Mouse (Mus musculus) midbrain, embryonic 14.5 days (tissue): ENCODE measurements around the gene Mapk6. TPM values are rescaled to one million over a fixed set of nuclear protein-coding genes. Genes with fewer than 3 reads are reported as not detected.

Experiments used
- ATAC-seq: fragments of 200-750 bp; cut with Nextera tagmentation; 2 replicates; pipeline ENCODE4 v1.8.0; 2017; ENCODE audit warnings: moderate number of reproducible peaks, moderate library complexity; ENCODE audit not compliant: low FRiP score, low TSS enrichment
- DNase-seq: peaks from one replicate; pipeline ENCODE4 v3.0.0-alpha.2; 2015
- H3K27ac ChIP-seq: fragments of 300-500 bp; sonication (generic); replicated peaks from 2 replicates; pipeline ENCODE4 v1.5.1; 2014; ENCODE audit warnings: mild to moderate bottlenecking, low read depth, low read length, moderate library complexity
- H3K27me3 ChIP-seq: fragments of 300-500 bp; sonication (generic); 2 replicates; pipeline ENCODE4 v1.6.1; 2014; ENCODE audit warnings: low read length, control low read depth, mixed read lengths; ENCODE audit not compliant: control insufficient read depth, insufficient read depth
- H3K36me3 ChIP-seq: fragments of 300-500 bp; sonication (generic); 2 replicates; pipeline ENCODE4 v1.6.1; 2014; ENCODE audit warnings: low read length, control low read depth; ENCODE audit not compliant: control insufficient read depth, insufficient read depth
- H3K4me1 ChIP-seq: fragments of 300-500 bp; sonication (generic); 2 replicates; pipeline ENCODE4 v1.6.1; 2014; ENCODE audit warnings: mild to moderate bottlenecking, antibody characterized with exemption, low read length, control low read depth; ENCODE audit not compliant: control insufficient read depth, insufficient read depth
- H3K4me2 ChIP-seq: fragments of 300-500 bp; sonication (generic); 2 replicates; pipeline ENCODE4 v1.6.1; 2014; ENCODE audit warnings: mild to moderate bottlenecking, low read length, moderate library complexity
- H3K4me3 ChIP-seq: fragments of 300-500 bp; sonication (generic); replicated peaks from 2 replicates; pipeline ENCODE4 v1.5.1; 2014; ENCODE audit warnings: low read depth, low read length
- H3K9ac ChIP-seq: fragments of 300-500 bp; sonication (generic); replicated peaks from 2 replicates; pipeline ENCODE4 v1.6.1; 2014; ENCODE audit warnings: mild to moderate bottlenecking, low read length, moderate library complexity
- H3K9me3 ChIP-seq: fragments of 300-500 bp; sonication (generic); 2 replicates; pipeline ENCODE4 v1.6.1; 2016; ENCODE audit warnings: low read length, control low read depth, mixed read lengths; ENCODE audit not compliant: control insufficient read depth
- WGBS: fragments of 180-500 bp; shearing (Covaris S2); extraction: QIAGEN DNeasy Blood & Tissue Kit; methylation state at CpG from one replicate; pipeline ENCODE4 v1.1.7; 2014; 5-methylcytosine and 5-hydroxymethylcytosine counted together
- polyA plus RNA-seq: library from polyadenylated mRNA; unstranded; fragments of >200 nt; fragmentation: Nextera tagmentation; extraction: Ambion mirVana; gene quantifications from 2 replicates; pipeline ENCODE4 v1.2.1, GENCODE M21; 2014

Mapk6 gene
- polyA plus RNA-seq, 1 experiment from 2014 or later = 208 TPM

- Histone ChIP-seq H3K4me3 (no peak overlapping the region), H3K9me3 (no peaks in the 10 kb centered on the region), H3K4me2 (no peak overlapping the region), H3K27ac (no peak overlapping the region), H3K27me3 (no peaks in the 10 kb centered on the region), H3K9ac (no peak overlapping the region), H3K4me1 (peaks cover 10% of the 10 kb centered on the region; the same call in 1 of the 2 replicates), H3K36me3 (peaks cover 13% of the 10 kb centered on the region)
- WGBS = 85% methylated on average over 20 of the region's 20 CpGs
- ATAC-seq (no peak), DNase-seq (no peak)
Measured at GRCm38 (mm10) chr9:75401593-75402504, 8.0 kb downstream of the Mapk6 start.

- H3K9me3 ChIP-seq = no peaks in the 10 kb centered on the region
- H3K27ac ChIP-seq = no peak overlapping the region
- ATAC-seq (no peak), DNase-seq (no peak)
- peaks cover 25% of the 10 kb centered on the region for H3K36me3 ChIP-seq
- 0 out of 2 replicates have a peak, but pooled peaks cover 9% of the 10 kb centered on the region for H3K4me1 ChIP-seq
- WGBS = 69% methylated on average over 5 of the region's 5 CpGs
- no peak overlapping the region for H3K4me2 ChIP-seq
- no peak overlapping the region for H3K9ac ChIP-seq
- H3K4me3 ChIP-seq = no peak overlapping the region
- no peaks in the 10 kb centered on the region for H3K27me3 ChIP-seq
Measured at GRCm38 (mm10) chr9:75400639-75401038, 9.2 kb downstream of the Mapk6 start.

GRCm38 (mm10) chr9:75399069-75399468 lies 10.7 kb downstream of the Mapk6 start:
- no peak overlapping the region for H3K4me2 ChIP-seq
- H3K4me3 ChIP-seq = no peak overlapping the region
- peaks cover 35% of the 10 kb centered on the region for H3K36me3 ChIP-seq
- DNase-seq = no peak
- WGBS = 93% methylated on average over 4 of the region's 4 CpGs
- H3K9me3 ChIP-seq = no peaks in the 10 kb centered on the region
- H3K27ac ChIP-seq = no peak overlapping the region
- ATAC-seq = no peak
- H3K9ac ChIP-seq = no peak overlapping the region
- H3K4me1 ChIP-seq = 0 out of 2 replicates have a peak, but pooled peaks cover 5% of the 10 kb centered on the region
- H3K27me3 ChIP-seq = no peaks in the 10 kb centered on the region

- H3K27me3 ChIP-seq = no peaks in the 10 kb centered on the region
- H3K27ac ChIP-seq = no peak overlapping the region
- H3K4me2 ChIP-seq = no peak overlapping the region
- H3K9me3 ChIP-seq = no peaks in the 10 kb centered on the region
- ATAC-seq (no peak), DNase-seq (no peak)
- H3K36me3 ChIP-seq = peaks cover 63% of the 10 kb centered on the region
- H3K9ac ChIP-seq = no peak overlapping the region
- WGBS = 95% methylated on average over 6 of the region's 6 CpGs
- no peak overlapping the region for H3K4me3 ChIP-seq
- H3K4me1 ChIP-seq = no peaks in the 10 kb centered on the region
Measured at GRCm38 (mm10) chr9:75395971-75396370, 13.8 kb downstream of the Mapk6 start.

- no peak overlapping the region for H3K27ac ChIP-seq
- no peak overlapping the region for H3K9ac ChIP-seq
- no peak for ATAC-seq
- H3K27me3 ChIP-seq = no peaks in the 10 kb centered on the region
- H3K4me3 ChIP-seq = no peak overlapping the region
- 85% methylated on average over 12 of the region's 12 CpGs for WGBS
- peaks cover 88% of the 10 kb centered on the region for H3K36me3 ChIP-seq
- no peak for DNase-seq
- H3K4me1 ChIP-seq = no peaks in the 10 kb centered on the region
- no peak overlapping the region for H3K4me2 ChIP-seq
- H3K9me3 ChIP-seq = no peaks in the 10 kb centered on the region
Measured at GRCm38 (mm10) chr9:75393251-75393650, 16.6 kb downstream of the Mapk6 start.

GRCm38 (mm10) chr9:75385218-75385974 lies 24.4 kb downstream of the Mapk6 start:
- no peaks in the 10 kb centered on the region for H3K4me1 ChIP-seq

GRCm38 (mm10) chr9:75384337-75384962 lies 25.4 kb downstream of the Mapk6 start:
- H3K9ac ChIP-seq = no peak overlapping the region
- H3K4me1 ChIP-seq = no peaks in the 10 kb centered on the region
- no peak for DNase-seq
- H3K36me3 ChIP-seq = peaks cover 28% of the 10 kb centered on the region
- H3K27ac ChIP-seq = no peak overlapping the region
- no peaks in the 10 kb centered on the region for H3K27me3 ChIP-seq
- H3K9me3 ChIP-seq = no peaks in the 10 kb centered on the region
- 84% methylated on average over 3 of the region's 3 CpGs for WGBS
- no peak for ATAC-seq
- no peak overlapping the region for H3K4me3 ChIP-seq
- H3K4me2 ChIP-seq = no peak overlapping the region

More at GRCm38 (mm10) chr9:75385218-75385974, 24.4 kb downstream of the Mapk6 start:
- 79% methylated on average over 9 of the region's 9 CpGs for WGBS
- peaks cover 36% of the 10 kb centered on the region for H3K36me3 ChIP-seq
- no peaks in the 10 kb centered on the region for H3K27me3 ChIP-seq
- no peak overlapping the region for H3K4me3 ChIP-seq
- no peak overlapping the region for H3K4me2 ChIP-seq
- no peak for ATAC-seq
- no peak overlapping the region for H3K9ac ChIP-seq
- H3K9me3 ChIP-seq = no peaks in the 10 kb centered on the region
- H3K27ac ChIP-seq = no peak overlapping the region
- no peak for DNase-seq

GRCm38 (mm10) chr9:75383785-75384184 lies 26.0 kb downstream of the Mapk6 start:
- no peak overlapping the region for H3K4me3 ChIP-seq
- DNase-seq (no peak), ATAC-seq (no peak)
- no peaks in the 10 kb centered on the region for H3K27me3 ChIP-seq
- WGBS = 83% methylated on average over 9 of the region's 9 CpGs
- no peak overlapping the region for H3K27ac ChIP-seq
- peaks cover 21% of the 10 kb centered on the region for H3K36me3 ChIP-seq
- H3K4me1 ChIP-seq = no peaks in the 10 kb centered on the region
- H3K9me3 ChIP-seq = no peaks in the 10 kb centered on the region
- H3K9ac ChIP-seq = no peak overlapping the region
- no peak overlapping the region for H3K4me2 ChIP-seq
